Mouse (Mus musculus): Measurements from ENCODE around the gene Mdm2.

GRCm38 (mm10) chr10:117725671-117726070 is 15.1 kb upstream of the Mdm2 start:
- TF ChIP-seq CTCF (IDR thresholded peaks at IDR 0.05): no peak
- TF ChIP-seq EP300 (IDR thresholded peaks at IDR 0.05; ENCODE audit: insufficient read depth, low read depth, low read length): no peak
